Mouse (Mus musculus) thymus, adult 2 months (tissue): Measurements from ENCODE around the gene Ssna1. TPM values are rescaled to one million over a fixed set of nuclear protein-coding genes. Genes with fewer than 3 reads are reported as not detected.
"Not testable (repeated sequence)": the region's sequence is repeated elsewhere in the genome, so short reads cannot be mapped to it uniquely, and the experiment has no call there.

Experiments
- DNase-seq: peaks from one replicate; pipeline ENCODE4 v3.0.0; 2021
- H3K27ac ChIP-seq: fragments of 200-500 bp; 2 replicates; pipeline ENCODE4 v1.5.1; 2012; ENCODE audit warnings: low read length, control low read depth; ENCODE audit not compliant: control insufficient read depth, insufficient read depth
- H3K27me3 ChIP-seq: fragments of 200-500 bp; 2 replicates; pipeline ENCODE4 v1.6.1; 2012; ENCODE audit warnings: mild to moderate bottlenecking, low read length, moderate library complexity, mixed read lengths; ENCODE audit not compliant: control insufficient read depth, insufficient read depth
- H3K36me3 ChIP-seq: fragments of 200-500 bp; 2 replicates; pipeline ENCODE4 v1.6.1; 2012; ENCODE audit warnings: mild to moderate bottlenecking, low read length, moderate library complexity; ENCODE audit not compliant: control insufficient read depth, insufficient read depth
- H3K4me1 ChIP-seq: fragments of 200-500 bp; replicated peaks from 2 replicates; pipeline ENCODE4 v1.6.1; 2012; ENCODE audit warnings: low read length; ENCODE audit not compliant: control insufficient read depth, insufficient read depth
- H3K4me3 ChIP-seq: fragments of 200-500 bp; 2 replicates; pipeline ENCODE4 v1.5.1; 2012; ENCODE audit warnings: mild to moderate bottlenecking, low read length, control low read depth, moderate library complexity; ENCODE audit not compliant: control insufficient read depth, insufficient read depth
- CTCF ChIP-seq: fragments of 200-500 bp; IDR thresholded peaks from 2 replicates; pipeline ENCODE4 v1.5.1; 2012; ENCODE audit warnings: mild to moderate bottlenecking, control low read depth, low read length, moderate library complexity, borderline replicate concordance; ENCODE audit not compliant: control insufficient read depth, poor library complexity, insufficient read depth; ENCODE audit errors: extremely low read depth
- POLR2A ChIP-seq: fragments of 200-500 bp; IDR thresholded peaks from 2 replicates; pipeline ENCODE4 v1.6.1; 2012; ENCODE audit warnings: mild to moderate bottlenecking, low read length, control low read depth, moderate library complexity; ENCODE audit not compliant: control insufficient read depth, poor library complexity, insufficient read depth; ENCODE audit errors: extremely low read depth
- WGBS: fragments of 180-500 bp; shearing (Covaris S2); methylation state at CpG from one replicate; pipeline ENCODE4 v1.1.7; 2018; 5-methylcytosine and 5-hydroxymethylcytosine counted together
- polyA plus RNA-seq: library from polyadenylated mRNA; depleted of rRNA; stranded (reverse); fragments of >200 nt; gene quantifications from 2 replicates; pipeline ENCODE4 v1.2.3, GENCODE M21; 2012

Ssna1 gene
- polyA plus RNA-seq, 1 experiment: 182 TPM

DNA sequence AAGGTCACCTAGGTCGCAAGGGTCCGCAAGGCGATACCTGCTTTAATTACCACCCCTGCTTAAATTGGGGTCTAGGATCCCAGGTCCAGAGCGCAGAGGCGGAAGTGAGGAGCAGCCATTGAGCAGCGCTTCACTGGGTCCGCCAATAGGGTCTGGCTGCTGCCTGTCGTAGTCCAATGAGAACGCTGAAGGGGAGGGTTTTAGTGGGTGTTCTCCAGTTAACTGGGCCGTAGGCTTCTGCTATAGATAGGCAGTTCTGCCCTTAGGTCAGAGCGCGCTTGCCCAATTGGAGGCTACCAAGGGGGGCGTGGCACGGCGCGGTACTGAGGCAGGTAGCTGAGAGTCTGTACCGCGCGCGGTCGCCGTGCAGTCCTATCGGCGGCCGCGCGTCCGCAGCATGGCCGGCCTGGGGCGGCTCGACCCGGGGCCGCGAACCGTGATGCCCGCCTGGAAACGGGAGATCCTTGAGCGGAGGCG lies 9.9 kb downstream of the Ssna1 start, which contains the start of gene Tprn:
Gene Tprn, plus strand, starts transcription at position 328 of the 477 bp plus-strand sequence.
- WGBS: under 1% methylated on average over 39 of the region's 39 CpGs
- H3K36me3 ChIP-seq: no peaks in the 10 kb centered on the region
- peaks cover 22% of the 10 kb centered on the region for H3K4me1 ChIP-seq
- peak; percentile 54 for TF ChIP-seq POLR2A
- TF ChIP-seq CTCF: no peak
- H3K27ac ChIP-seq: no peak within 1 kb of the TSS
- peak within 1 kb of the TSS; percentile 59 for H3K4me3 ChIP-seq
- peak; percentile 95 for DNase-seq
- no peaks in the 10 kb centered on the region for H3K27me3 ChIP-seq

DNA sequence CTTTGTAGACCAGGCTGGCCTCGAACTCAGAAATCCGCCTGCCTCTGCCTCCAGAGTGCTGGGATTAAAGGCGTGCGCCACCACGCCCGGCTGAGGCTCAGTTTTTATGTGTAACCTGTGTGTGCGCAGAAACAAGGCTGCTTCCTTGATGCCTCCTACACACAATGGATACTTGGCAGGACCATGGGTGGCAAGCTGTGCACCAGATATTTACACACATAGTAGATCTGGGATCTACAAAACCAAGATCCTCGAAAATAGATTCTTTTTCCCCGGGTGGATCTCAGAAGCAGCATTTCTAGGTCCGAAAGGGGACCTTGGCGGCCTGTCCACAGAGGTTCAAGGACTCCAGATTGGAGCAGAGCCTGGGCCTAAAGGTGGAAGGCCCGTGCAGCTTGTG lies 10.4 kb downstream of the Ssna1 start:
- Histone ChIP-seq H3K4me3 (peak overlapping the region; percentile 29; the same call in 1 of the 2 replicates), H3K27me3 (no peaks in the 10 kb centered on the region), H3K4me1 (peaks cover 22% of the 10 kb centered on the region), H3K36me3 (no peaks in the 10 kb centered on the region), H3K27ac (no peak overlapping the region)
- 55% methylated on average over 12 of the region's 12 CpGs for WGBS
- TF ChIP-seq CTCF: no peak
- no peak for TF ChIP-seq POLR2A
- DNase-seq: no peak

DNA sequence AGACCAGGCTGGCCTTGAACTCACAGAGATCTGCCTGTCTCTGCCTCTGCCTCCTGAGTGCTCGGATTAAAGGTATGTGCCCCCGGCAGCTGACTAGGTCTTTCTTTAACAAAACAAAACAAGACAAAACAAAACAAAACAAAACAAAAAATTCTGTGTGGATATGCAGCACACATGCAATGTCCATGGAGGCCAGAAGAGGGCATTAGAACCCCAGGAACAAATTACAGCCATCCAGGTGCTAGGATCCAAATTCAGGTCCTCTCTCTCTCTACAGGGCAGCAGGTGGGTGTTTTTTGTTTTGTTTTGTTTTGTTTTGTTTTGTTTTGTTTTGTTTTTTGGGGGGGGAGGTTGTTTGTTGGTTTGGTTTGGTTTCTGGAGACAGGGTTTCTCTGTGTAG lies 13.4 kb downstream of the Ssna1 start:
- no peak for TF ChIP-seq CTCF
- TF ChIP-seq POLR2A: no peak
- no peak overlapping the region for H3K27ac ChIP-seq
- H3K4me3 ChIP-seq: no peak overlapping the region
- no peaks in the 10 kb centered on the region for H3K36me3 ChIP-seq
- WGBS: 88% methylated on average over 2 of the region's 2 CpGs
- peaks cover 15% of the 10 kb centered on the region for H3K4me1 ChIP-seq
- no peaks in the 10 kb centered on the region for H3K27me3 ChIP-seq
- no peak for DNase-seq

DNA sequence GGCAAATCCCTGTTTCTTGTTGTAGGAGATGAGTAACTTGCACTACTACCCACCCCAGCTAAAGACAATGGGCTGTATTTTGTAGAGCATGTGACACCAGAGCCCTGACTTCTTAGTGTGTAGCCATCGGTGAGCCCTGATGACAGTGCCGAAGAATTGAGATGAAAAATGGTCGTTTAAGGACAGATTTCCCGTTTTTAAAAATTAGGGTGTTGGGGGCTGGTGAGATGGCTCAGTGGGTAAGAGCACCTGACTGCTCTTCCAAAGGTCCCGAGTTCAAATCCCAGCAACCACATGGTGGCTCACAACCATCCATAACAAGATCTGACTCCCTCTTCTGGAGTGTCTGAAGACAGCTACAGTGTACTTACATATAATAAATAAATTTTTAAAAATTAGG lies 15.0 kb downstream of the Ssna1 start:
- WGBS: 86% methylated on average over 5 of the region's 5 CpGs

DNA sequence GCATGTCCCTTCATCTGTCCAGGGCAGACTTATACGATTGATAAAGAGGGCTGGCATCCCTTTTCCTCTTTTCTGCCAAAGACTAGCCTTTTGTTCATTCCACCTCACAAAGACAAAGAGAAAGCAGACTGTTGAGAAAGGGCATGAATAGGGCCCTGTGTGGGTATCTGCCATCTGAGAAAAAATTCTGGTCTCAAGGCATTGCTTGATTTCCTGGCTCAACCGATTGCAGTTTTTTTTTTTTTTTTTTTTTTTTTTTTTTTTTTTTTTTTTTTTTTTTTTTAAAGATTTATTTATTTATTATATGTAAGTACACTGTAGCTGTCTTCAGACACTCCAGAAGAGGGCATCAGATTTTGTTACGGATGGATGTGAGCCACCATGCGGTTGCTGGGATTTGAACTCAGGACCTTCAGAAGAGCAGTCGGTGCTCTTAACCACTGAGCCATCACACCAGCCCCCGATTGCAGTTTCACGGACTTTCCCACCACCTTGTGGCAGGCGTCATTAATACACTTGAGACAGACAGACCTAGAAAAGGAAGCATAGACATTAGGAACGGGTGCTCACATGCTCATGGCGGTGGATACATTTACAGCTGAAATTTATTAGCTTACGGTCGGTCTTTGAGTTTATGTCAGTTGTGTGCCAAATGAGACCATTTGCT lies 15.7 kb downstream of the Ssna1 start:
- not testable (repeated sequence) for H3K27ac ChIP-seq
- WGBS: 32% methylated on average over 12 of the region's 12 CpGs
- peak; percentile 70 for DNase-seq

More for the DNA sequence above, 15.0 kb downstream of the Ssna1 start:
- H3K4me3 ChIP-seq, H3K27ac ChIP-seq, H3K27me3 ChIP-seq, DNase-seq, H3K36me3 ChIP-seq, H3K4me1 ChIP-seq: not testable (repeated sequence)

DNA sequence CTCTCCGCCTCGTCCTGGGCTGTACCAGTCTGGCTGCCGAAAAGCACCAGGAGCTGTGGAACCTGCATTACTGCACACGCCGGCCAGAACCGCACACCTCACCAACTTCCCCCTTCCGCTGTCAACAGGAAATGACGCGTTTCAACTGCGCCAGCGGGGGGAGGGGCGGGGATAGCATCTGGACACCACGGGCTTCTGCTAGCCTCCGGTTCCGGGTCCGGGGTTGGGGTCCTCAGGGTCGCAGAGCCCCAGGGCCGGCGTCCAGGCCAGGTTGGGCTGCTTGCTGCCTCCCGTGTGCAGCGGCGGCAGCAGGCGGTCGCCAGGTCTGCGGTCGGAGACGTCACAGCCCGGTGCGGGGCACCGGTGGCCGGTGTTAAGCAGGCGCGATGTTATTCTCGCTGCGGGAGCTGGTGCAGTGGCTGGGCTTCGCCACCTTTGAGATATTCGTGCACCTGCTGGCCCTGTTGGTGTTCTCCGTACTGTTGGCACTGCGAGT lies 16.9 kb downstream of the Ssna1 start, which contains the start of gene Tmem203:
Gene Tmem203, plus strand, starts transcription at position 156 of the 496 bp plus-strand sequence.
- peak; percentile 86 for DNase-seq
- peak within 1 kb of the TSS; percentile 73 for H3K27ac ChIP-seq

More for the DNA sequence above, 15.7 kb downstream of the Ssna1 start:
- not testable (repeated sequence) for H3K4me3 ChIP-seq, H3K4me1 ChIP-seq, H3K27me3 ChIP-seq, H3K36me3 ChIP-seq

DNA sequence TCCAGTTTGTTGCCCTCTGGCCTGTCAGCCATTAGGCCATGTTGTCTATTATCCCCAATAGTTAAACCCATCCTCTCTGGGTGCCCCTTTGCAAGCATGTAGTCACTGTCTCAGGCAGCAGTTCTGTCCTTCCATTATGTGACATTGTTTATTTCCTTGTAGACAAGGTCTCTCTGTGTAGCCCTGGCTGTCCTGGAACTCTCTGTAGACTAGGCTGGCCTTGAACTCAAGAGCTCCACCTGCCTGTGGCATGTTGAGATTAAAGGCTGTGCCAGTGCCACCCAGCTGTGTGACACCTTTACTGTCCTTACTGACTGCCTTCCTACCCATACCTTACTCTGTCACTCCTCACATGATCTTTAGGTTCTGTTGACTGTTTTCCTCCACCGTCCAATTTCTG lies 19.9 kb downstream of the Ssna1 start:
- 92% methylated on average over 1 of the region's 1 CpGs for WGBS
- TF ChIP-seq POLR2A (no peak), CTCF (no peak)
- H3K27me3 ChIP-seq: no peaks in the 10 kb centered on the region
- no peak overlapping the region for H3K4me3 ChIP-seq
- DNase-seq: peak; percentile 30
- H3K36me3 ChIP-seq: peaks cover 18% of the 10 kb centered on the region
- H3K27ac ChIP-seq: no peak overlapping the region
- H3K4me1 ChIP-seq: peaks cover 6% of the 10 kb centered on the region

More for the DNA sequence above, 16.9 kb downstream of the Ssna1 start, which contains the start of gene Tmem203:
- H3K4me1 ChIP-seq: peaks cover 6% of the 10 kb centered on the region
- TF ChIP-seq CTCF: 0 out of 2 replicates have a peak, but pooled peaks have one; percentile 27
- TF ChIP-seq POLR2A: peak; percentile 77
- 0 out of 2 replicates have a peak, but pooled peaks cover 3% of the 10 kb centered on the region for H3K36me3 ChIP-seq
- no peaks in the 10 kb centered on the region for H3K27me3 ChIP-seq
- peak within 1 kb of the TSS; percentile 82 for H3K4me3 ChIP-seq
- under 1% methylated on average over 39 of the region's 39 CpGs for WGBS
